Mouse (Mus musculus) left cerebral cortex, postnatal 25 days (tissue): ENCODE measurements at regions not wholly inside any gene's neighbourhood (a gene's known extent, or its start where the extent isn't known, plus 50 kb on each side); places are given as distances from the start of the nearest gene placed in this dataset.

ENCODE experiments used
- DNase-seq, 2 experiments: peaks; one replicate each; pipeline ENCODE4 v3.0.0; 2022; ENCODE audit warnings: low spot score in 2 of 2, mixed read lengths in 1 of 2
- intact Hi-C: fragments of 180-260 bp; cut with DNase I; formaldehyde crosslinking; loops from one replicate; pipeline ENCODE4 v1.15.1; 2025

- intact Hi-C loops, result no loop called here
- DNase-seq, result peak in 1 of 2 experiments; percentile 62
These were observed 1951.4 kb downstream of the Pcdh7 start for GRCm38 (mm10) chr5:59669153-59669552.

GRCm38 (mm10) chr5:59700009-59700408 is 1982.2 kb downstream of the Pcdh7 start:
- DNase-seq, result no peak
- intact Hi-C loops, result no loop called here

GRCm38 (mm10) chr5:59715457-59715856 is 1997.7 kb downstream of the Pcdh7 start:
- DNase-seq, result peak in 1 of 2 experiments; percentile 42
- intact Hi-C loops, result no loop called here

- intact Hi-C loops, result no loop called here
- DNase-seq, result peak; percentile 1 to 8
These were observed 2038.5 kb downstream of the Pcdh7 start for GRCm38 (mm10) chr5:59756229-59756628.

- intact Hi-C loops, result no loop called here
- DNase-seq, result no peak
These were observed 2039.1 kb downstream of the Pcdh7 start for GRCm38 (mm10) chr5:59756660-59757415.
